Mouse (Mus musculus): ENCODE results near the gene Mgat4c. TPM values are rescaled to one million over a fixed set of nuclear protein-coding genes. Genes with fewer than 3 reads are reported as not detected.
A peak's percentile ranks its signal among the peaks of the same experiment; 100 is the strongest.

Mgat4c gene
- total and polyA plus RNA-seq, 2 experiments from 2014 or later, result not detected

- ATAC-seq (ENCODE audit: insufficient read depth, low read depth), result no peak
- Histone ChIP-seq H3K36me3 (replicated peaks; ENCODE audit: control insufficient read depth, insufficient read depth, low read length) (no peaks in the 10 kb centered on the region), H3K27ac (ENCODE audit: low read depth) (no peak overlapping the region), H3K4me2 (ENCODE audit: low read depth, low read length) (no peak overlapping the region), H3K27me3 (ENCODE audit: control insufficient read depth, insufficient read depth, low read length) (no peaks in the 10 kb centered on the region), H3K9ac (replicated peaks; ENCODE audit: low read depth, low read length) (no peak overlapping the region), H3K4me1 (ENCODE audit: control insufficient read depth, insufficient read depth) (no peaks in the 10 kb centered on the region), H3K9me3 (replicated peaks; ENCODE audit: control insufficient read depth, low read length) (no peaks in the 10 kb centered on the region), H3K4me3 (ENCODE audit: low read depth, low read length) (no peak overlapping the region)
- TF ChIP-seq CTCF (IDR thresholded peaks at IDR 0.05; ENCODE audit: low read depth) (peak; percentile 37; the same call in 1 of the 2 replicates), EP300 (IDR thresholded peaks at IDR 0.05; ENCODE audit: low read depth) (no peak)
- no peak for DNase-seq (ENCODE audit: low spot score)
- 65% methylated on average over 5 of the region's 5 CpGs for WGBS
Observed at GRCm38 (mm10) chr10:102154865-102155264, 473.6 kb downstream of the Mgat4c start.

- ATAC-seq (ENCODE audit: insufficient read depth, low read depth) (no peak), DNase-seq (ENCODE audit: low spot score) (no peak)
- TF ChIP-seq CTCF (IDR thresholded peaks at IDR 0.05; ENCODE audit: low read depth) (no peak), EP300 (IDR thresholded peaks at IDR 0.05; ENCODE audit: low read depth) (no peak)
- no peak overlapping the region for H3K27ac ChIP-seq (ENCODE audit: low read depth)
- H3K36me3 ChIP-seq (replicated peaks; ENCODE audit: control insufficient read depth, insufficient read depth, low read length), result no peaks in the 10 kb centered on the region
- H3K9me3 ChIP-seq (replicated peaks; ENCODE audit: control insufficient read depth, low read length), result no peaks in the 10 kb centered on the region
- H3K27me3 ChIP-seq (ENCODE audit: control insufficient read depth, insufficient read depth, low read length), result no peaks in the 10 kb centered on the region
- 31% methylated on average over 1 of the region's 1 CpGs for WGBS
- H3K4me1 ChIP-seq (ENCODE audit: control insufficient read depth, insufficient read depth), result no peaks in the 10 kb centered on the region
- no peak overlapping the region for H3K4me3 ChIP-seq (ENCODE audit: low read depth, low read length)
- H3K9ac ChIP-seq (replicated peaks; ENCODE audit: low read depth, low read length), result no peak overlapping the region
- H3K4me2 ChIP-seq (ENCODE audit: low read depth, low read length), result no peak overlapping the region
Observed at GRCm38 (mm10) chr10:102155853-102156252, 474.6 kb downstream of the Mgat4c start.

- Histone ChIP-seq H3K9ac (replicated peaks; ENCODE audit: low read depth, low read length) (no peak overlapping the region), H3K4me3 (ENCODE audit: low read depth, low read length) (no peak overlapping the region), H3K36me3 (replicated peaks; ENCODE audit: control insufficient read depth, insufficient read depth, low read length) (no peaks in the 10 kb centered on the region), H3K4me1 (ENCODE audit: control insufficient read depth, insufficient read depth) (no peaks in the 10 kb centered on the region), H3K27ac (ENCODE audit: low read depth) (no peak overlapping the region), H3K9me3 (replicated peaks; ENCODE audit: control insufficient read depth, low read length) (no peaks in the 10 kb centered on the region), H3K4me2 (ENCODE audit: low read depth, low read length) (no peak overlapping the region), H3K27me3 (ENCODE audit: control insufficient read depth, insufficient read depth, low read length) (no peaks in the 10 kb centered on the region)
- 36% methylated on average over 12 of the region's 12 CpGs for WGBS
- TF ChIP-seq CTCF (IDR thresholded peaks at IDR 0.05; ENCODE audit: low read depth), result no peak
- TF ChIP-seq EP300 (IDR thresholded peaks at IDR 0.05; ENCODE audit: low read depth), result no peak
- ATAC-seq (ENCODE audit: insufficient read depth, low read depth) (no peak), DNase-seq (ENCODE audit: low spot score) (no peak)
Observed at GRCm38 (mm10) chr10:102158809-102159208, 477.5 kb downstream of the Mgat4c start.

- Histone ChIP-seq H3K9me3 (replicated peaks; ENCODE audit: control insufficient read depth, low read length) (no peaks in the 10 kb centered on the region), H3K4me1 (ENCODE audit: control insufficient read depth, insufficient read depth) (no peaks in the 10 kb centered on the region), H3K9ac (replicated peaks; ENCODE audit: low read depth, low read length) (no peak overlapping the region), H3K4me2 (ENCODE audit: low read depth, low read length) (no peak overlapping the region), H3K36me3 (replicated peaks; ENCODE audit: control insufficient read depth, insufficient read depth, low read length) (no peaks in the 10 kb centered on the region), H3K27me3 (ENCODE audit: control insufficient read depth, insufficient read depth, low read length) (no peaks in the 10 kb centered on the region), H3K4me3 (ENCODE audit: low read depth, low read length) (no peak overlapping the region), H3K27ac (ENCODE audit: low read depth) (no peak overlapping the region)
- no peak for ATAC-seq (ENCODE audit: insufficient read depth, low read depth)
- WGBS, result 70% methylated on average over 3 of the region's 3 CpGs
- no peak for DNase-seq (ENCODE audit: low spot score)
- TF ChIP-seq CTCF (IDR thresholded peaks at IDR 0.05; ENCODE audit: low read depth) (no peak), EP300 (IDR thresholded peaks at IDR 0.05; ENCODE audit: low read depth) (no peak)
Observed at GRCm38 (mm10) chr10:102184726-102185125, 503.4 kb downstream of the Mgat4c start.

GRCm38 (mm10) chr10:102191646-102192045 lies 510.4 kb downstream of the Mgat4c start:
- 69% methylated on average over 1 of the region's 1 CpGs for WGBS

GRCm38 (mm10) chr10:102196850-102197249 lies 515.6 kb downstream of the Mgat4c start:
- Histone ChIP-seq H3K27ac (ENCODE audit: low read depth) (no peak overlapping the region), H3K36me3 (replicated peaks; ENCODE audit: control insufficient read depth, insufficient read depth, low read length) (no peaks in the 10 kb centered on the region), H3K9ac (replicated peaks; ENCODE audit: low read depth, low read length) (no peak overlapping the region), H3K4me1 (ENCODE audit: control insufficient read depth, insufficient read depth) (no peaks in the 10 kb centered on the region), H3K27me3 (ENCODE audit: control insufficient read depth, insufficient read depth, low read length) (no peaks in the 10 kb centered on the region), H3K9me3 (replicated peaks; ENCODE audit: control insufficient read depth, low read length) (no peaks in the 10 kb centered on the region), H3K4me2 (ENCODE audit: low read depth, low read length) (no peak overlapping the region), H3K4me3 (ENCODE audit: low read depth, low read length) (no peak overlapping the region)
- TF ChIP-seq EP300 (IDR thresholded peaks at IDR 0.05; ENCODE audit: low read depth), result no peak
- TF ChIP-seq CTCF (IDR thresholded peaks at IDR 0.05; ENCODE audit: low read depth), result no peak
- 75% methylated on average over 4 of the region's 4 CpGs for WGBS
- ATAC-seq (ENCODE audit: insufficient read depth, low read depth), result no peak
- DNase-seq (ENCODE audit: low spot score), result no peak

More at GRCm38 (mm10) chr10:102191646-102192045, 510.4 kb downstream of the Mgat4c start:
- Histone ChIP-seq H3K27ac (ENCODE audit: low read depth) (no peak overlapping the region), H3K4me3 (ENCODE audit: low read depth, low read length) (no peak overlapping the region), H3K9me3 (replicated peaks; ENCODE audit: control insufficient read depth, low read length) (no peaks in the 10 kb centered on the region), H3K9ac (replicated peaks; ENCODE audit: low read depth, low read length) (no peak overlapping the region), H3K36me3 (replicated peaks; ENCODE audit: control insufficient read depth, insufficient read depth, low read length) (no peaks in the 10 kb centered on the region), H3K4me1 (ENCODE audit: control insufficient read depth, insufficient read depth) (no peaks in the 10 kb centered on the region), H3K27me3 (ENCODE audit: control insufficient read depth, insufficient read depth, low read length) (no peaks in the 10 kb centered on the region), H3K4me2 (ENCODE audit: low read depth, low read length) (no peak overlapping the region)
- ATAC-seq (ENCODE audit: insufficient read depth, low read depth) (no peak), DNase-seq (ENCODE audit: low spot score) (no peak)
- TF ChIP-seq CTCF (IDR thresholded peaks at IDR 0.05; ENCODE audit: low read depth), result no peak
- no peak for TF ChIP-seq EP300 (IDR thresholded peaks at IDR 0.05; ENCODE audit: low read depth)

Measured in heart, postnatal 0 days (tissue).